Mouse (Mus musculus) cortical plate, adult 2 months (tissue): ENCODE data around the gene Pgpep1.

ENCODE experiments used
- CTCF ChIP-seq: fragments of 200-500 bp; IDR thresholded peaks from 2 replicates; pipeline ENCODE4 v1.5.1; 2011; ENCODE audit warnings: mild to moderate bottlenecking, control low read depth, low read length; ENCODE audit not compliant: insufficient read depth; ENCODE audit errors: extremely low read depth
- POLR2A ChIP-seq: fragments of 200-500 bp; IDR thresholded peaks from 2 replicates; pipeline ENCODE4 v1.6.1; 2011; ENCODE audit warnings: mild to moderate bottlenecking, low read length, control low read depth; ENCODE audit not compliant: insufficient read depth; ENCODE audit errors: extremely low read depth

GRCm38 (mm10) chr8:70681410-70681809, 21.2 kb upstream of the Pgpep1 start:
- TF ChIP-seq CTCF (no peak), POLR2A (no peak)
